Mouse (Mus musculus) urinary bladder, postnatal 14 days (tissue): ENCODE measurements around the gene Trim46.

Source experiments
- DNase-seq: peaks from one replicate; pipeline ENCODE4 v3.0.0; 2021; ENCODE audit warnings: low spot score

The Trim46 gene

DNA sequence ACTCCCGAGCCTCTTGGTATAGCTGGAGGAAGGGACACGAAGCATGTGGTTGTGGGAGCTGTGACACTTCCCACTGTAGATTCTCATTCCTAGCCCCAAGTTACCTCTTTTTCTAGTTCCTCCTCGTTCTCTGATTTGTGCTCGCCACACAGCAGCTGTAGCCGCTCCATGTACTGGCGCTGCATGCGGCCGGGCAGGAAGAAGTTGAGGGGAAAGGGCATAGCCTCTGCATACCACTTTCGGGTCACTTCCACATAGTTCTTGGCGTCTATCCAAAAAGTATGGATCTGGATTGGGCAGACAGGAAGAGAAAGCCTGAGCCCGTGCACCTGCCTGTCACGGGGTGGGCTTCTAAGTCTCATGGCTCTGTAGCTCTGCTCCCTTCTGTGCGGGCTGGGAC, 35.9 kb downstream of the Trim46 start:
- DNase-seq = no peak

DNA sequence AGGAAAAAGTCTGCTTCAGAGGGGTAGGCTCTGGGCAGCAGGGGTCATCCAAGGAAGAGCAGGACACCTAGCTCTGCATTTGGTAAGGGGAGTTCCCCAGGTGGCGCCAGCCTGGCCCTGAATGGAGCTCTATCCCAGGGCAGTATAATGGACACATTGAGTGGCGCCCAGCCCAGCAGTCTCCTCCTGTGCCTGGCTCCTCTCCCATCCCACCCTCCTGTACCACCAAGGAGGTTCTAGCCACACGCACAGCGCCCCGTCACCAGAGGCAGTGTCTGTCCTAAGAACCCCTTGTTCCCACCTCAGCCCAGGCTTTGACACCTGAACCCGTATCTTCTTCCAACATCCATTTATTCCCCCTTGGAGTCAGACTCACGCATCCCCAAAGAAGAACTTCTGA, 36.4 kb downstream of the Trim46 start:
- no peak for DNase-seq

DNA sequence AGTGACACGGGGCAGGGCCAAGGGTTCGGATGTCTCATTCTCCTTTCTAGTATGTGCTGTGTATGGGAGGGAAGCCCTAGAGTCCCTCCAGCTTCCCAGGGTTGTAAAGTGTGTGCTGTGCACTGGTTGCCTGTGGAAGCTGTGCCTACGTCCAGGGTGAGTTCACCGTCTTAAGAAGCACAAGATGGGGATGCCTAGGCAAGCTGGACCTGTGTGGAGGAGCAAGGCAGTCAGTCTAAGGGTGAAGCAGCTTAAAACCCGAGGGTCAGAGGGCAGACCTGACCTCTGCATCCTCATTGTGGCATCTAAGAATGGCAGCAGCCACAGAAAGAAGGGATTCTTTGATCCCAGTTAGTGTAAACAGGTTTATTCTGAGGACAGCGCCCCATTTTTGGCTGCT, 37.4 kb downstream of the Trim46 start:
- DNase-seq = no peak

DNA sequence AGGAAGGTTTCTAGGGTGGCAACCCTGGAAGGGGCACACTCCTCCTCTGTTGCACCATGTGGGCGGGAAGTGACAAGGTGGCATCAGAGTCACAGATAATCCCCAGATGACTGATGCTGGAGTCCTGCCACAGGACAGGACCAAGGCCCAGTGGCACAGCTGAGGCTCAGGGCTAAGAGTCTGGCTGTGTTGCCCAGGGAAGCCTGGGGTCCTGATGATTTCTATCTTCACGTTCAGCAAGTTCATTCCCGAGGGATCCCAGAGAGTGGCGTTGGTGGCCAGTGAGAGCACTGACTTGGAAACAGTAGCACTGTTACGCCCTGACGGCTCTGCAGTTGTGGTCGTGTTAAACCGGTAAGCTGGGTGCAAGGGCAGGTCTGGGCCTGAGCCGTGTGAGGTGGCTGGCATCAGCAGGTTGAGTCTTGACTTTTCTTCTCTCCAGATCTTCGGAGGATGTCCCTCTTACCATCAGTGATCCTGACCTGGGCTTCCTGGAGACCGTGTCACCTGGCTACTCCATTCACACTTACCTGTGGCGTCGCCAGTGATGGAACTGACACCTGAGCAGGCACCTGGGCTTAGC, 37.9 kb downstream of the Trim46 start:
- peak; percentile 70 for DNase-seq

DNA sequence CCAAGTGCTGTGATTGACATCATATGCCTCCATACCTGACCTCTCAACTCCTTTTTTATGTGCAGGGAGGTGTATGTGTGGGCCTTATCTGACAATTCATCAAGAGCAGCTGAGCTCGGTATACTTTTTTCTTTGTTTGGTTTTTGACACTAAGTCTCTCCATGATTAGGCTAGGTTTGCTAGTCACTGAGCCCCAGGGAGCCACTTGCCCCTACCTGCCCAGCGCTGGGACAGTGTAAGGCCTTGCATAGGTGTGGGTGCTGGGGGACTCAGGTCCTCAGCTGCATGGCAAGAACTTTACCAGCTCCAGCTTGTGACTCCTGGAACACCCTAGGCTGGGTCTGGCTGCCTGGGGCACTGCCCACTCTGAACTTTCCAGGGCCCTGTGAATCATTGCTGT, 39.4 kb downstream of the Trim46 start:
- DNase-seq = no peak

DNA sequence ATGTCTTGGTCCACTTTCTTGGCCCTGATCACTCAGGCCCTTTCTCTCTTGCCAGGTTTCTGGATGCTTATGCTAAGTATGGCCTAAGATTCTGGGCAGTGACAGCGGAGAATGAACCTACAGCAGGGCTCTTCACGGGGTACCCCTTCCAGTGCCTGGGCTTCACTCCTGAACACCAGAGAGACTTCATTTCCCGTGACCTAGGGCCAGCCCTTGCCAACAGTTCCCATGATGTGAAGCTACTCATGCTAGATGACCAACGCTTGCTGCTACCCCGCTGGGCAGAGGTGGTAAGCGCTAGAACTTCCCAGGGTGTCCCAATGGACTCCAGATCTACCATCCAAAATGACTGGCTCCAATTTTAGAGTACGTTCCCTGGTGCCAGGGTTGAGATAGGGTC, 40.0 kb downstream of the Trim46 start:
- DNase-seq = no peak

DNA sequence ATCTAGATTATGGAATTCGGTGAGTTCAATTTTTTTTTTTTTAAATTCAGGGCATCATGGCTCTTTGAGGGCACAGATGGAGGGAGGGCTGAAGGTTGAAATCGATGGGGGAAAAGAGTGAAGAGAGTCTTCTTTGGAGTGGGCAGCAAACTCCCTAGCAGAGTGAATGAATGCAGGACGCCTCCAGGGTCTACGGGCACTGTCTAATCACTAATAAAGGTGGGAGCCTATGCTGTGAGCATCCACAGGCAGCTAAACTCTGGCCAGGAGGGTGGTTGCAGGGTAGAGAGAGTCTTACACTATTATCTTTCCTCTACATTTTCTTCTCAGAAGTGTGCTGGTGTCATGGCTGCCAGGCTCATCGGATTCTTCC, 43.0 kb downstream of the Trim46 start:
- no peak for DNase-seq

DNA sequence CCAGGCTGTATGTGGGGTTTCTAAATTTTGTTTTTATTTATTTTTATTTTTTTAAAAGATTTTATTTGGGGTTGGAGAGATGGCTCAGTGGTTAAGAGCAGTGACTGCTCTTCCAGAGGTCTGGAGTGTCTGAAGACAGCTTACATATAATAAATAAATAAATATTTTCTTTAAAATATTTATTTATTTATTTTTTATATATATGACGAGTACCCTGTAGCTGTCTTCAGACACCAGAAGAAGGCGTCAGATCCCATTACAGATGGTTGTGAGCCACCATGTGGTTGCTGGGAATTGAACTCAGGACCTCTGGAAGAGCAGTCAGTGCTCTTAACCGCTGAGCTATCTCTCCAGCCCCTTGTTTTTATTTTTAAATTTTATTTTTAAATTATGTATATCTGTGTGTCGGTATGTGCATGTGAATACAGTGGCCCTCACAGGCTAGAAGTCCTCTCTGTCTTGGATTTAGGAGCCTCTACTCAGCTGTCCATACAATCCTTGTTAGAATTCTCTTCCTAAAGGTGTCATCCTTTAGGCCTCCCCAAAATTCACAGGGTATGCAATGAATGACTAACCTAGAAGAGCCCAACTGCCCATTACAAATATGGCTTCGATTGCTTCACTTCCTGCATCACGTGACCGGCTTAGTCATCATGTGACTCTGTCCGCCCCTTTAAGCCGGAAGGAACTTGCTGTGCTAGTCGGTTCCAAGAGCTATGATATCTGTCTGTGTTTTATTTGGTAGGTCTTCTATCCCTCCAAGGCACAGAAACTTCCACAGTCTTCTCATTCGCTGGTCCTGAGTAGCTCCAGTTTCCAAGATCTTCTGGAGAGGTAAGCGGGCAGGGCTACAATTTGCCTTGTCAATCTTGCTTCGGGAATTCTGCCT, 43.6 kb downstream of the Trim46 start, which contains the start of gene Gba:
Gene Gba (plus strand): TSS at position 676 of the 889 bp plus-strand sequence.
- DNase-seq = peak; percentile 83

DNA sequence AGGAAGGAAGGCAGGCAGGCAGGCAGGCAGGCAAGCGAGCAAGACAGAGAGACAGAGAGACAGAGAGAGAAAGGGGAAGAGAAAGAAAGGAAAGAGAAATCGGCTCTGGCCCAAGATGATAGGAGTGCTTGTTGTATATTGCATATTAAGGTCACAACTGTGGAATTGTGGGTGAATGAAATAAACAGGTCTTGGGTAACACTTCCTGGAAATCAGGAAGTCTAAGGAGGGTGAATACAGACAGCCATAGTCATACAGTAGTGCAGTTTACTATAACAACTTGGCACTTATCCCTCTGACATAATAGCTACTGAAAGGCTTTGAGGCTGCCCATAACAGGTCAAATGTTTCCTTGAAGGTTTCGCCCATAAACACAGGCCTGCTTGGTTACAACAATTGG, 46.3 kb downstream of the Trim46 start:
- DNase-seq = no peak

DNA sequence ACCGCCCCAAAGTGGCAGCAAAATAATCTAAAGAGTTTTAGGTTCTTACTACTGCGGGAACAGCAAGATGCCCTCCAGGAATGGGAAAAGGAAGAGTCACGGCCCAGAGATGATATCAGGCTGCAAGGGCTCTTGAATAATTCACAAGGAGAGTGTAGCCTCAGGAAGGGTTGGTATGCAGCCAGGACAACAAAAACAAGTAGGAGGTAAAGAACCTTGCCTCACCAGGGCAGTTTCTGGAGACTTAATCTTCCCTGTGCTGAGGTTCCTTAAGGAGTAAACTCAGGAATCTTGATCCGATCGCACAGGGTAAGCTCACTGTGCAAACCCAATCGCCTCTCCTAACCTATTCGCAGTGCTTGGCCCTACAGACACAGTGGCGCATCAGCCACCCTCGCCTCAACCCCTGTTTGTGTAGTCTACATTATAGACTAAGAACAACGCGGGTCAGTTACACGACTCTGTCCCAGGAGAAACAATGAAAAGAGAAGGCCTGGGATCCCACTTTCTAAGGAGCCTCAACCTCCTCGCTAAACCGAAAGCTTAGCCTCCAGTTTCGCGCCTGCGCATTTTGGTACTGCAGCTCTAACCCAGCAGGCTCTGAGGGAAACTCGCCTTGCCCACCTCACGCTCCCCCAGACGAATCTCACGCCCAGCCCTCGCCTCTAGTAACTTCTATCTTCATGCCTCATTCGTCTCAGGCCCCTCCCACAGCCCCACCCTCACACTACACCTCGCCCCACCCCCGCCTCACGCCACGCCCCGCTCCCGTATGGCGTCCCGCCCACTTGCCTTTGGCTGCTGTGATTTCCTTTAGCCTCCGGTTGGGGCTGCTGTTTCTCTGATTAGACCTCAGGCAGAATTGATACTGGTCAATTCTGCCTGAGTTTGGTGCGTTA, 49.9 kb downstream of the Trim46 start:
- peak; percentile 89 for DNase-seq

DNA sequence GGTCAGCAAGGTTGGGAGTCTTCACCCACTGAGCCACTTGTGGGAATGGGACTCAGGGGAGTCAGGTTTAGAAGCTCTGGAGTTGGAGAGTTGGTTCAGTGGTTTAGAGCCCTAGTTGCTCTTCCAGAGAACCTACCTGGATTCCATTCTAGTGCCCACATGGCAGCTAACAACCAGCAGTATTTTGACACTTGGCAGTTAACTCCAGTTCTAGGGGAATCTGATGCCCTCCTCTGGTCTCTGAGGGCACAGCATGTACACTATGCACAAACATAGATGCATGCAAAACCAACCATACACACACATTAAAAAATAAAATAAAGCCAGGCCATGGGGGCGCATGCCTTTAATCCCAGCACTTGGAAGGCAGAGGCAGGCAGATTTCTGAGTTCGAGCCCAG, 52.3 kb downstream of the Trim46 start:
- no peak for DNase-seq

DNA sequence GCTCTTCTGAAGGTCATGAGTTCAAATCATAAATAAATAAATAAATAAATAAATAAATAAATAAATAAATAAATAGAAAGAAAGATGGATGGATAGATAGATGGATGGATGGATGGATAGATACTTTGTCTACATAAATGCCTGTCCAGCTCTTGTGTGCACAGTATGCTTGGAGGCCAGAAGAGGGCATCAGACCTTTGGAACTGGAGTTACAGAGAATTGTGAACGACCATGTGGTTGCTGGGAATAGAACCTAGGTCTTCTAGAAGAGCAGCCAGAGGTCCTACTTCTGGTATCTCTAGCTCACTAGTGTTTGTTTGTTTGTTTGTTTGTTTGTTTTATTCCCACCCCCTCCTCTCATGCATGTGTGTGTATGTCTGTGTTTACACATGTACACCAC, 52.8 kb downstream of the Trim46 start:
- no peak for DNase-seq

DNA sequence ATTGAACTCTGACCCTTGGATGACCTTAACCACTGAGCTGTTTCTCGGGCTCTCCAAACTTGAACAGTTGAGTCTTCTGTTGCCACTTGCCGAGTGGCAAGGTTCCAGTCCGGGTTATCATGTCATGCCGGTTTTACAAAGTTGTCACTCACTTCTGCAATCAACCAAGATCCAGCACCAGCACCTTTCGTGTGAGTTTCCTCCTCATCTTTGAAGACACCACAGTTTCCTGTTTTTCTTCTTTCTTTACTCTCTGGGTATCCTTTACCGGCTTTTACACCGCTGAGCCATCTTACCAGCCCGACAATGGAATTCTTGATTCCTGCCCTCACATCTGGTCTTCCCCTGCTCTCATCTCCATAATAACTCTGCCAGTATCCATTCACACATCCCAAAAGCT, 55.7 kb downstream of the Trim46 start:
- DNase-seq = no peak

DNA sequence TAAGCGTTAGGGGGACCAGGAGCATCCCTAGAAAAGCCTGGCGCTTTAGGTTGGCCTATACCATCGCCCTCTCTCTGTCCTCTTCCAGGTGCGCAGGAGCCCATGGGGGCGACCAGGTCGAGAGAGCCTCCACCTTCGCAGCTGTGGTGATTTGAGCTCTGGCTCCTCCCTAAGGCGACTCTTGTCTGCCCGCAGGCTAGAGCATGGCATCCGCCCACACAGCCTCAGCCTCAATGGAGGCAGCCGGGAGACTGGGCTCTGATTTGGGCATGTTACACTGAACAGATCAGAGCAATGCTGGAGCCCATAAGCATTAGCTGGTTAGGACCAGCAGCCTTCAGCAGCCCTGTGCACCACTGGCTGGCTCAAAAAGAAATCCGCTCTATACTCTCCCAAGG, 57.6 kb downstream of the Trim46 start:
- no peak for DNase-seq

DNA sequence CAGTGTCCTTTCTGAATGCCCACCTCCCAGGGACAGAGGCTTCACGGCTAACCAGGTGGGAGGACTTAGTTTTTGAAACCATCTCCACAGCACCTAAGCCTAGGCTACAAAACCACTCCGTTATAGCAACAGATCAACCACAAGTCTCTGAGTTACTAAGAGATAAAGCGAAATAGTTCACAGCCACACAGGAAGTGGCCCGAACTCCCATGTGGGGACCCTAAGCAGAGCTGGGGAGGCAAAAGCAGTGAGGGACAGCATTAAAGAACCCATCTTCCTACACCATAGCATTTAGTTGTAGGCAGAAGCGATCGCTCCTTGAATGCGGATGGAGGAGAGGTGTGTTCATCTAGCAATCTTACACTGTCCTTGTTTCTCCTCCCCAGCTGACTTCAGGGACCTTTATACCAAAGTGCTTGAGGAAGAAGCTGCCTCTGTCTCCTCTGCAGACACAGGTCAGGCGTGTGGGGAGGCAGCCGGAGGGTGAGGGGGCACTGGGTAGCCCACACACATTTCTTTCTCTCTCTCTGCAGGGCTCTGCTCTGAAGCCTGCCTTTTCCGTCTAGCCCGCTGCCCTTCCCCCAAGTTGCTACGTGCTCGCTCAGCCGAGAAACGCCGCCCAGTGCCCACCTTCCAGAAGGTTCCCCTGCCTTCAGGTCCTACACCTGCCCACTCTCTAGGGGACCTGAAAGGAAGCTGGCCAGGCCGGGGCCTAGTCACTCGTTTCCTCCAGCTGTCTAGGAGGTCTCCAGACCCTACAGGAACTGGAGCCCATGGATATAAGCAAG, 58.2 kb downstream of the Trim46 start:
- DNase-seq = no peak

DNA sequence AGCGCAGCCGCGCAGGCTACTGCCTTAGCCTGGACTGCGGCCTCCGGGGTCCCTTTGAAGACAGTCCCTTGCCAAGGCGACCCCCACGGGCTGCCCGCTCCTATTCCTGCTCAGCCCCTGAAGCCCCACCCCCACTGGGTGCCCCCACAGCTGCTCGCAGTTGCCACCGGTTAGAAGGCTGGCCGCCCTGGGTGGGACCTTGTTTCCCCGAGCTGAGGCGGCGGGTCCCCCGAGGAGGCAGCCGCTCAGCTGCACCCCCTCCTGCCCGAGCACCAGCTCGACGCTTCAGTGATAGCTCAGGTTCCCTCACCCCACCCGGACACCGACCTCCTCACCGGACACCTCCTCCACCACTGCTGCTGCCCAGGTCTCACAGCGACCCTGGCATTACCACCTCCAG, 58.9 kb downstream of the Trim46 start:
- DNase-seq = no peak
